ENCODE assay signal across 27 mouse cellular contexts in the genomic region with DNA sequence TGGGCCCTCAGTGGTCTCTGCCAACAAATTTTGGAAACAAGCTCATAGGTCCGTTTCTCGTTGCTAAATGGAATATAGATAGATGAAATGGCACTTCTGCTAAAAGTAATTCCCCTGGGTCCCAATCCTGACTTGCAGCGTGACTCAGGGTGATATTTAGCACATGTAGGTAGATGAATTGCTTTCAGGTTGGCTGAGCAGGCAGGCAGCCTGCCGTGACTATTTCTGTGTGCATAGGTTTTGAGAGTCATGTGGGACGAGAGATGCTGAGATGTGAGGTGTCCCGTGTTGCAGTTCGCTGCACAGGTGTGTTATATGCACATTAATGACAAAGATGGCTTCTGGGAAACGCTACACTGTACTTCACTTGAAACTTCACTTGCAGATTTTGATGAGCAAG.
DNase-seq lines count a peak whose midpoint lies in the region; ATAC-seq and TF ChIP-seq lines count a peak whose summit lies in the region.
"Had no signal": no experiment of that assay in that cellular context is flagged by ENCODE, and none has a peak within 500 bp of the region (broad histone marks: within the 10 kb centered on the region; RNA-seq: fewer than 3 reads in every experiment).

No protein-coding gene starts in this region.

- H3K27me3 ChIP-seq in heart, embryonic 15.5 days, result no peaks in the 10 kb centered on the region
- H3K27me3 ChIP-seq: CH12.LX; embryonic facial prominence, embryonic 13.5 days; forebrain, embryonic 12.5 days; limb, embryonic 15.5 days; neural tube, embryonic 13.5 days; Patski had no signal

- H3K9me3 ChIP-seq in heart, embryonic 15.5 days (replicated peaks), result no peaks in the 10 kb centered on the region
- H3K9me3 ChIP-seq: embryonic facial prominence, embryonic 13.5 days; forebrain, embryonic 12.5 days; G1E; limb, embryonic 15.5 days; neural tube, embryonic 13.5 days had no signal

- no peak for ATAC-seq in heart, embryonic 15.5 days (replicated peaks; ENCODE audit: insufficient number of reproducible peaks, insufficient read depth, low FRiP score, low read depth)
- ATAC-seq: midbrain, embryonic 16.5 days; Patski had no signal

- no peak overlapping the region for H3K4me3 ChIP-seq in heart, embryonic 15.5 days
- no peak overlapping the region for H3K4me3 ChIP-seq in layer of hippocampus, adult 2 months
- H3K4me3 ChIP-seq: embryonic facial prominence, embryonic 13.5 days; erythroblast, embryonic 14.5 days; forebrain, embryonic 12.5 days; gastrocnemius, adult 2 months; limb, embryonic 15.5 days; myocyte; neural tube, embryonic 13.5 days had no signal

- no peak overlapping the region for H3K9ac ChIP-seq in heart, embryonic 15.5 days
- H3K9ac ChIP-seq: embryonic facial prominence, embryonic 13.5 days; forebrain, embryonic 12.5 days; limb, embryonic 15.5 days; liver, embryonic 14.5 days; lung, embryonic 14.5 days; neural tube, embryonic 13.5 days had no signal

- 78% methylated on average over 8 of the region's 8 CpGs for WGBS in heart, embryonic 15.5 days

- TF ChIP-seq CTCF in layer of hippocampus, adult 2 months (conservative IDR thresholded peaks at IDR 0.05), result no peak

- H3K4me2 ChIP-seq in heart, embryonic 15.5 days, result 0 out of 2 replicates have a peak overlapping the region, but pooled peaks have one; percentile 9
- H3K4me2 ChIP-seq: embryonic facial prominence, embryonic 13.5 days; forebrain, embryonic 12.5 days; limb, embryonic 15.5 days; lung, embryonic 14.5 days; neural tube, embryonic 13.5 days had no signal

- DNase-seq in cerebellum, postnatal 25 days, result peak; percentile 46 to 47
- no peak for DNase-seq in cerebellum, adult 11 months
- DNase-seq in heart, adult 9 months (ENCODE audit: low spot score in 2 of 2), result no peak
- DNase-seq in layer of hippocampus, adult 2 months (ENCODE audit: low spot score in 2 of 2), result no peak
- DNase-seq in layer of hippocampus, adult 18-20 months (ENCODE audit: low spot score in 2 of 2), result no peak
- DNase-seq in brain, adult 2 months (ENCODE audit: low read depth, low spot score), result peak; percentile 62
- DNase-seq: adrenal gland, postnatal 36 days; B cell, adult 2 months; embryo, embryonic 11 days; gastrocnemius, adult 2 months; kidney, adult 2 months; left cerebral cortex, postnatal 4 days; lung, embryonic 14.5 days; retina, postnatal 1 day had no signal

- H3K4me1 ChIP-seq in heart, embryonic 15.5 days (replicated peaks), result peaks cover 37% of the 10 kb centered on the region
- H3K4me1 ChIP-seq: forebrain, embryonic 12.5 days; limb, embryonic 15.5 days; neural tube, embryonic 13.5 days had no signal

- peak overlapping the region; percentile 72 for H3K27ac ChIP-seq in heart, embryonic 15.5 days
- peak overlapping the region; percentile 37; the same call in 1 of the 2 replicates for H3K27ac ChIP-seq in layer of hippocampus, adult 2 months
- H3K27ac ChIP-seq: embryonic facial prominence, embryonic 13.5 days; forebrain, embryonic 12.5 days; gastrocnemius, adult 2 months; kidney, postnatal 0 days; limb, embryonic 15.5 days; liver, embryonic 14.5 days; neural tube, embryonic 13.5 days had no signal

- H3K36me3 ChIP-seq in heart, embryonic 15.5 days, result no peaks in the 10 kb centered on the region
- H3K36me3 ChIP-seq: limb, embryonic 15.5 days; neural tube, embryonic 13.5 days had no signal

Comparison
In these comparisons a context has a peak if more than half of its experiments do, and no peak if none do; other contexts are left out.
1. DNase-seq: peak in cerebellum, postnatal 25 days (2 of 2) and brain, adult 2 months (single experiment); none in cerebellum, adult 11 months (single experiment), heart, adult 9 months (0 of 2), layer of hippocampus, adult 2 months (0 of 2) and layer of hippocampus, adult 18-20 months (0 of 2).